Mouse (Mus musculus): ENCODE measurements around the gene Ndufab1.
A peak's percentile ranks its signal among the peaks of the same experiment; 100 is the strongest.
"Not testable (repeated sequence)": the region's sequence is repeated elsewhere in the genome, so short reads cannot be mapped to it uniquely, and the experiment has no call there.

Ndufab1 gene

GRCm38 (mm10) chr7:122101747-122102244 is at the start of gene Ndufab1:
Gene Ndufab1, minus strand, starts transcription at chr7:122101886.
- DNase-seq (ENCODE audit: low spot score) = peak; percentile 86

GRCm38 (mm10) chr7:122140991-122141390 is 39.3 kb upstream of the Ndufab1 start:
- DNase-seq (ENCODE audit: low spot score) = no peak

GRCm38 (mm10) chr7:122138190-122138589 is 36.5 kb upstream of the Ndufab1 start:
- no peak for DNase-seq (ENCODE audit: low spot score)

DNA sequence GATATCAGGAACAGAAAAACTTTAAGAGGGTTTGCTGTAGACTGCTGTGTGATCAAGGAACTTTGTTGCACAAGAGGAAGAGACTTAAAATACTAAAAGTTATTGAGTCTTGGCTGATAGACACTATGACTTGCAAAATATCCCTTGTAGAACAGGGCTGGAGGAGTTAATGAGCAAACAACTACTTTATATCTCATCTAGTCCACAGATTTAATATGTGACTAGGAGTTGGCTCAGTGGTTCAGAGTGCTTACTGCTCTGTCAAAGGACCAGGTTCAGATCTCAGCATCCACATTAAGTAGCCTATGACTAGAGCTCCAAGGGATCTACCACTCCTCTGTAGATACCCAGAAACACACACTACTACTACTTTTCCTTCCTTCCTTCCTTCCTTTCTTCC is 35.4 kb upstream of the Ndufab1 start:
- DNase-seq (ENCODE audit: low spot score) = no peak

GRCm38 (mm10) chr7:122135070-122135469 is 33.4 kb upstream of the Ndufab1 start:
- DNase-seq (ENCODE audit: low spot score) = no peak

- DNase-seq (ENCODE audit: low spot score) = no peak
These were observed 31.6 kb upstream of the Ndufab1 start for GRCm38 (mm10) chr7:122133338-122133625.

GRCm38 (mm10) chr7:122132497-122133337 is 31.0 kb upstream of the Ndufab1 start, which contains the start of the genes Palb2 and Dctn5:
Gene Palb2, minus strand, starts transcription at chr7:122132985.
Gene Dctn5, plus strand, starts transcription at chr7:122133041.
- peak; percentile 98 for DNase-seq (ENCODE audit: low spot score)

DNA sequence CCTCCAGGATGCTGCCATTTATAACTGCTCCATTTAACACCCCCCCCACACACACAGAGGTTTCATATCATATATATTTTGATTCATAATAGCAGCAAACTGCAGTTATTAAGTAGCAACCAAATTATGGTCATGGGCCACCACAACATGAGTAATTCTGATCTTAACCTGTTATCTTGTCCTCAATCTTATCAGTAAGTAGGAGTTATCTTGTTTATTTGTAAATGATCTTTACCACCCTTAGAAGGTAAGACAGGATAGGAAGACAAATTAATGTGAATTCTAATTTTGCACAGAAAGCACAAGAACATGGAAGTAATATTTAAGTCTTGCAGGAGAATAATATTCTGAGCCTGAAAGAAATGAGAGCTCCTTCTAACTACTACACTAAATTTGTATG is 30.1 kb upstream of the Ndufab1 start:
- DNase-seq (ENCODE audit: low spot score) = no peak

- no peak for DNase-seq (ENCODE audit: low spot score)
These were observed 25.3 kb upstream of the Ndufab1 start for GRCm38 (mm10) chr7:122126946-122127345.

DNA sequence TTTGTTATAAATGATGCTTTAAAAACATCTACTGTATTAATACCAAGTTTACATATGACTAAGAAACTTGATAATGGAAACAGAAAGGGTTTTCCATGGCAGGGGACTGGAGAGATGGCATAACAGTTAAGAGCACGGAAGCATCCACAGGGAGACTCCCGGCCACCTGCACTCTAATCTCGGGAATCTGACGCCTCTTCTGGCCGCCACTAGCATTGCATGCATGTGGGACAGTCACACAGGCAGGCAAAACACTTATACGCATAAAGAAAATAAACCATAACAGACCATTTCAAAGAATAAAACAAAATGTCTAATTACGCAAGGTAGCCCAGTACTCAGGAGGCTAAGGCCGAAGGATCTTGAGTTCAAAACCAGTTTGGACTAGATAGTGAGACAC is 23.9 kb upstream of the Ndufab1 start:
- DNase-seq (ENCODE audit: low spot score) = no peak

GRCm38 (mm10) chr7:122123518-122123917 is 21.8 kb upstream of the Ndufab1 start:
- no peak for DNase-seq (ENCODE audit: low spot score)

DNA sequence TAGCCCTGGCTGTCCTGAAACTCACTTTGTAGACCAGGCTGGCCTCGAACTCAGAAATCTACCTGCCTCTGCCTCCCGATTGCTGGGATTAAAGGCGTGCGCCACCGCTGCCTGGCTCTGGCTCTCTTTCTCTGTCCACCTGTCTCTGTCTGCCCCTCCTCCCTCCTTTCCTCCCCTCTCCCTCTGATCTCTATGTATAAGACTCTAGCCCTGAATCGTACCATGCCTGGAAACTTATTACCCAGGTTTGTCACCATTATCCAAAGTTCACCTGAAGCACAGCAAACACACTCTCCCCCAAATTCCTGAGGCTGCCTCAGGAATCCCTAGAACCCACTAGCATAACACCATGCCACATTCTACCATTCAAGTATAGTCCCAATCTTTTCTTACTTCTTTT is 6.5 kb upstream of the Ndufab1 start:
- no peak for DNase-seq (ENCODE audit: low spot score)

DNA sequence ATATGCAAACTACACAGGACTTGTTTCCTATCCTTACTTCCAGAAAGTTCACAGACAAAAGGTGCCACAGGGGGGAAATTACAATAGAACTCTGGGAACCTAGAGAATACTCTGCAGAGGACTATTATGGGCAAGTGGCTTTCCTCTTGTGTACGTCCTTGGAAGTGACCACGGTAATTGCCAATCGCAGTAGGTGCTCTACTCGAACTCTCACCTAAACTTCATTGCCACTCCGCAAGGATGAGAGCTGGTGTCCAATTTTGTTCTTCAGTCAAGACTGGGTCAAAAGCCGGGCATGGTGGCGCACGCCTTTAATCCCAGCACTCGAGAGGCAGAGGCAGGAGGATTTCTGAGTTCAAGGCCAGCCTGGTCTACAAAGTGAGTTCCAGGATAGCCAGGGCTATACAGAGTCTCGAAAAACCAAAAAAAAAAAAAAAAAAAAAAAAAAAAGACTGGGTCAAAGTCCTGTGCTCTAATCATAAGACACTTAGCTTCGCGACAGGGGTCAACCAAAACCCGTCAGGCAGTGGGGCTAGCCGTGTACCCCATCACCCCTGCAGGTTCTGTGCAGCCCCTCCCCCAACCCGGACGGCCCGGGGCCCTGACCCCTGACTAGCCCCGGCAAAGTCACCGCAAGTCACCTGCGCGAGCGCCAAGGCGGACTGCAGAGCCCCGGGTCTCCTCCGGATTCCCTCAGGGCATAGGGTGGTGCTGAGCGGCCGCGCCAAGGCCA is 506 bp downstream of the Ndufab1 start:
- DNase-seq (ENCODE audit: low spot score) = not testable (repeated sequence)

- DNase-seq (ENCODE audit: low spot score) = no peak
These were observed 2.5 kb downstream of the Ndufab1 start for GRCm38 (mm10) chr7:122099222-122099621.

GRCm38 (mm10) chr7:122098009-122098408 is 3.7 kb downstream of the Ndufab1 start:
- no peak for DNase-seq (ENCODE audit: low spot score)

- no peak for DNase-seq (ENCODE audit: low spot score)
These were observed 6.9 kb downstream of the Ndufab1 start for GRCm38 (mm10) chr7:122094564-122095330.

GRCm38 (mm10) chr7:122087195-122087982 is 14.3 kb downstream of the Ndufab1 start:
- no peak for DNase-seq (ENCODE audit: low spot score)

- no peak for DNase-seq (ENCODE audit: low spot score)
These were observed 20.6 kb downstream of the Ndufab1 start for GRCm38 (mm10) chr7:122081071-122081470.

- no peak for DNase-seq (ENCODE audit: low spot score)
These were observed 21.7 kb downstream of the Ndufab1 start for GRCm38 (mm10) chr7:122079798-122080554.

DNA sequence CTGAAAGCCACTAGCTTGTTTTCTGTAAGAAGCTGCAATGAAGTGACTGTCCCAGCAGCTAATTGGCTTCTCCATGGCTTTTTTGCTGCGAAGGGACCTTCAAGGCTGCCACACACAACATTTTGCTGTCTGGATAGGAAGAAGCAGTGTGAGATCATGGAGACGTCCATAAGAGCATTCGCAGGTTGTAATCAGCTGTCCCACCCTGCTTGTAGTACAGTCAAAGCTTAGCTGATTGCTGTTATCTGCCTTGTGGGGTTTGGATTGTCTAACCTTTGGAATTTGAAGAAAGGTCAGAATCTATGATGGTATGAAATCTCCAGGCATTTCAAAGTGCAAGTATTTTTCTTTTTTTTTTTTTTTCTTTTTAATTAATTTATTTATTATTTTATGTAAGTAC is 27.3 kb downstream of the Ndufab1 start:
- no peak for DNase-seq (ENCODE audit: low spot score)
